Comparison of ENCODE assay signal across 8 mouse cellular contexts in genomic region chr13:46735808-46736478, GRCm38 (mm10). TPM values are rescaled to one million over a fixed set of nuclear protein-coding genes. Genes with fewer than 3 reads are reported as not detected.
DNase-seq lines count a peak whose midpoint lies in the region; ATAC-seq and TF ChIP-seq lines count a peak whose summit lies in the region.

No protein-coding gene starts in this region.

- peak overlapping the region; percentile 61 for H3K4me2 ChIP-seq in midbrain, embryonic 16.5 days (ENCODE audit: low read length)

- TF ChIP-seq CTCF in liver, adult 2 months (IDR thresholded peaks at IDR 0.05; ENCODE audit: low read depth, low read length) = no peak

- TF ChIP-seq POLR2A in liver, adult 2 months (IDR thresholded peaks at IDR 0.05; ENCODE audit: extremely low read depth, insufficient read depth, low read length) = no peak

- DNase-seq in layer of hippocampus, postnatal 10 days (ENCODE audit: low spot score in 2 of 2) = peak; percentile 10 to 30
- DNase-seq in layer of hippocampus, adult 8-10 months (ENCODE audit: low spot score in 2 of 2) = no peak
- peak; percentile 65 for DNase-seq in embryo, embryonic 10 days (ENCODE audit: low spot score)
- peak; percentile 49 for DNase-seq in gastrocnemius, postnatal 25 days
- DNase-seq in liver, adult 2 months (ENCODE audit: extremely low read depth, low read depth, low spot score) = peak; percentile 61
- DNase-seq in spleen, postnatal 4 days (ENCODE audit: low spot score in 2 of 2) = peak; percentile 60 to 81

- peak overlapping the region; percentile 47 for H3K9ac ChIP-seq in liver, adult 2 months (ENCODE audit: low read depth, low read length)
- peak overlapping the region; percentile 53; the same call in 1 of the 2 replicates for H3K9ac ChIP-seq in midbrain, embryonic 16.5 days (ENCODE audit: low read depth, low read length)

- H3K4me3 ChIP-seq in liver, adult 2 months (ENCODE audit: insufficient read depth, low read depth, low read length) = peak overlapping the region; percentile 51
- peak overlapping the region; percentile 32 for H3K4me3 ChIP-seq in midbrain, embryonic 16.5 days (ENCODE audit: low read depth, low read length)

- H3K4me1 ChIP-seq in liver, adult 2 months (ENCODE audit: control insufficient read depth, insufficient read depth, low read length) = no peaks in the 10 kb centered on the region; the same call in 1 of the 2 replicates
- H3K4me1 ChIP-seq in midbrain, embryonic 16.5 days (ENCODE audit: control insufficient read depth, insufficient read depth, low read length) = peaks cover 11% of the 10 kb centered on the region

- no peaks in the 10 kb centered on the region for H3K79me2 ChIP-seq in liver, adult 2 months (ENCODE audit: control insufficient read depth, insufficient read depth, low read length)

- no peaks in the 10 kb centered on the region for H3K27me3 ChIP-seq in liver, adult 2 months (ENCODE audit: control insufficient read depth, insufficient read depth, low read length)
- no peaks in the 10 kb centered on the region; the same call in 1 of the 2 replicates for H3K27me3 ChIP-seq in midbrain, embryonic 16.5 days (ENCODE audit: control insufficient read depth, insufficient read depth, low read depth, low read length)

- ATAC-seq in inflammation-experienced regulatory T-cells, adult 6 months = peak; percentile 90
- ATAC-seq in midbrain, embryonic 16.5 days = no peak

- no peaks in the 10 kb centered on the region for H3K9me3 ChIP-seq in midbrain, embryonic 16.5 days (replicated peaks; ENCODE audit: control insufficient read depth, low read length, poor library complexity, severe bottlenecking)

- H3K27ac ChIP-seq in liver, adult 2 months (replicated peaks; ENCODE audit: insufficient read depth, low read depth, low read length) = peak overlapping the region; percentile 26
- H3K27ac ChIP-seq in midbrain, embryonic 16.5 days (ENCODE audit: low read length) = no peak overlapping the region

- no peaks in the 10 kb centered on the region for H3K36me3 ChIP-seq in liver, adult 2 months (ENCODE audit: control insufficient read depth, insufficient read depth, low read length)
- no peaks in the 10 kb centered on the region for H3K36me3 ChIP-seq in midbrain, embryonic 16.5 days (ENCODE audit: control insufficient read depth, insufficient read depth, low read length)

- 1% methylated on average over 20 of the region's 20 CpGs for WGBS in liver, adult 2 months
- 2% methylated on average over 20 of the region's 20 CpGs for WGBS in midbrain, embryonic 16.5 days

RNA-seq across cellular contexts. Expression of gene Nup153, which starts 8.2 kb away (rescaled TPM):
- total RNA-seq in layer of hippocampus, postnatal 10 days (2021) = 10 to 100 TPM; 53.2 to 56.4 TPM
- 10 to 100 TPM; 47.5 to 57.8 (median 54.0) TPM for total RNA-seq in layer of hippocampus, adult 8-10 months (2022)
- total RNA-seq in gastrocnemius, postnatal 25 days (2021) = 10 to 100 TPM; 31.3 to 40.2 TPM
- polyA plus RNA-seq in inflammation-experienced regulatory T-cells, adult 6 months (2017; shearing (Covaris generic)) = 10 to 100 TPM; 45.4 to 74.4 (median 73.1) TPM
- 25.6 and 28.8 TPM in 2 replicates for total RNA-seq in liver, adult 2 months (2014; rRNA removed)
- 13.8 and 25.0 TPM in 2 replicates for polyA plus RNA-seq in liver, adult 2 months (2012; rRNA removed)
- 19.1 and 19.8 TPM in 2 replicates for polyA plus RNA-seq in midbrain, embryonic 16.5 days (2015; fragmentation: Nextera tagmentation; extraction: Ambion mirVana)

Comparison
In these comparisons a context has a peak if more than half of its experiments do, and no peak if none do; other contexts are left out.
1. DNase-seq: peak in layer of hippocampus, postnatal 10 days (2 of 2), embryo, embryonic 10 days (single experiment), gastrocnemius, postnatal 25 days (single experiment), liver, adult 2 months (single experiment) and spleen, postnatal 4 days (2 of 2); none in layer of hippocampus, adult 8-10 months (0 of 2).